Mouse (Mus musculus) R1 (cell line): ENCODE data around the gene Rfpl4b.

ENCODE experiments used
- DNase-seq: peaks from one replicate; pipeline ENCODE4 v3.0.0-alpha.2; 2018; ENCODE audit warnings: low read depth, low spot score

Gene Rfpl4b

DNA sequence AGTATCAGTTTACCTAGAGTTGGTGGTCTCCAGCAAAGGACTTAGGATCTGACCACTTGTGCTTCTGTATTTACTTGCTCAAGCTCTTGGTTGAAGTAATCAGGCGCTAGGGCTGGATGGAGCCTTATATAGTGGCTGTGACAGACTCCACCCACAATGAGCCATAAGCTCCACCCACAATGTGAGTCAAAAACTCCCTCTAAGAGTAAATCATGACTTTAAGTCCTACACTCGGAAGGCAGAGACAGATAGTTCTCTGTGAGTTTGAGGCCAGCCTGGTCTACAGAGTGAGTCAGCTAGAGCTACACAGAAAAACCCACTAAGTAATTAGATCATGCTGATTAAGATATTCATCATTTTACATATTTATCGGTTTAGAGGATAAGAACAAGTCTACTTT, at the start of gene Rfpl4b:
Gene Rfpl4b (minus strand): TSS at position 101 of the 400 bp plus-strand sequence.
- peak; percentile 36 for DNase-seq

DNA sequence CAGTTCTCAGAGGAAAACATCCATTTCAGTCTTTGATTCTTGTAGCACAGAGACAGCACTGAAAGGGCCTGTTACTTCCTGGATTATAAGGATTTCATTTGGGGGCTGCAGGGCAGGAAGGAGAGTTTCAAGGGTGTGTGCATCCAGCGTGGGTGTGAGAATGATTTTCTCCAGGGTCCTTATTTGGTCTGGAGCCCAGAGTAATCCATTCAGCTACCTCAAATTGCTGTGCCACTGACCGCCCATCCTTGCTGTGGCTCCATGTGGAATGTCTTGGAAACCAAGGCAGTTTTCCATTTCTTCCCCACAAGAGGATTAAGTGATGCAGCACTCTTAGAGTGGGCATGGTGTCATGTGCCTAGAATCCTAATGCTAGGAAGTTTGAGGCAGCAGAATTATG, 33.6 kb upstream of the Rfpl4b start:
- DNase-seq = no peak

DNA sequence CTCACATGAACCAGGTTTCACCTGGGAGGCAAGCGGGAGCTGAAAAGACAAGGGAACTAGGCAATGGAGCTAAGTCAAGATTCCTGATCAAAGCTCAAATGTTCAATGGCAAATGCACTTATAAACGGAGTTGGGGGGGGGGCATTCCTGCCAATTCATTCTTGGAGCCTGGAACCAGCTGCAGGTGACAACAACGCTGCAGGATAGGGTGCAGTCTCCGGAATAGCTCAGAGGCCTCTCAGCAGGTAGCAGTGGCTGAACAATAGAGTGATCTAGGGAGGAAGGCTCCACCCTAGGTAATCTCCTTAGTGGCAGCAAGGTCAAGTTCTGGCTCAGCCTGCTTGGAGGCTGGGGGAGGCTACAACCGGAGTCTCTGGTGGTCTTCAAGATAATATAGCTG, 28.4 kb upstream of the Rfpl4b start:
- peak; percentile 94 for DNase-seq

DNA sequence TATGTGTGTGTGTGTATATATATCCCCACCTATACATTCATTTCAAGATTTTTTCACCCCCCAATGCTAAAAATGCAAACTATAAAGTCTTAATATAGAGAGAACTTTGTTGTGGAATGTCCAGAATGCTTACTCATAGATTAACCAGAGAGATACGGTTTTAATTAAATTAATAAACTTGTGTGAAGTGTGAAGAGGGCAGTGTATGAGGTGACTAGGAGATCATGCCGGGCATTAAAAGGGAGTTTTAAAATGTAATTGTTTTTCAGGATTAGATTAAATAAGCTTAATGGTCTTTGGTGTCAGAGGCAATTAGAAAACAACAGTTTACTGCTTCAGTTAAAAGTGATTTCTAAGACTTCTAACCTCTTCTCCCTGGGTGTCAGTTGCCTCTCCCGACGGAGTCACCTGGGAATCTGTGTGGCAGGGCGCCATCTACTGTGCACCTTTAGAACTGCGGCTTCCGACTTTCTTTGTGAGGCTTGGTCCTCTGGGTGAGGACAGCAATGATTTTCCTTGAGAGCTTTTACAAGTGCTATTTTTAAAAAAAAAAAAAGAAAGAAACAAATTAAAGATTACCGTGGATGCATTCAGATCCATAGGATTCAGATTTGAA, 27.4 kb upstream of the Rfpl4b start:
- DNase-seq = peak; percentile 59

DNA sequence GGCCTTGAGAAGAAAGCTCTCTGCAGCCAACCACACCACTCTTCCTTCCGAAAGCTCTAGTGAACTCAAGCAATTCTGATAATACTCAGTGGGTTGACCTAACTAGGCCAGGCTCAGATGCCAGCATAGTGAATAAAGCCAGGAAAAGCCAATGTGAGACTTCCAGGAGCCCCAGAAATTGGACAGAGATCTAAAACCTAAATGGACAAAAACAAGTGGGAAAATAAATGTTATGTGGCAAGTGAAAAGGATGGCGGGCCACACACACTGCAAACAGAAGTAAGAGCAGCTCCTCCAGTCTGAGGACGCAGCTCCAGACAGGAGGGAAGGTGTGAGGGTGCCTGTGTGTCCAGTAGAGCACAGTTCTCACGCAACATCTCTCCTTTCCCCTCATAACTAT, 26.7 kb upstream of the Rfpl4b start:
- no peak for DNase-seq

DNA sequence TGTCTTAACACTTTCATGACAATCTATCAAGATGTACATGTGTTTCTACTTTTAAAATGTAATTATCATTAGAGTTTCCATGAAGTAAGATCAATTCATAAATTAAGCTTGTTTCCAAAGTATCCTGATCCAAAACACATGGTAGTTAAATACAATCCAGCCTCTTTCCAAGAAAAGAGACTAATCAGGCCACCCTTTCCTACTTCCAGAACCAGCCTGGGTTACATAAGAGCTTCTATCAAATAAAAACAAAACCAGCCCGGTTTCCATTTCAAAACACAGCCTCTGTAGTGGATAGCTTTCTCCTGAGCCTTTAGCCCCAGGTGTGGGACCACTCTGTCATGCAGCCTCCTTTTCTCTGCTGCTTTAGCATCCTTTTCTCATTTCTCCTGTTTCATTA, 2.2 kb upstream of the Rfpl4b start:
- no peak for DNase-seq

DNA sequence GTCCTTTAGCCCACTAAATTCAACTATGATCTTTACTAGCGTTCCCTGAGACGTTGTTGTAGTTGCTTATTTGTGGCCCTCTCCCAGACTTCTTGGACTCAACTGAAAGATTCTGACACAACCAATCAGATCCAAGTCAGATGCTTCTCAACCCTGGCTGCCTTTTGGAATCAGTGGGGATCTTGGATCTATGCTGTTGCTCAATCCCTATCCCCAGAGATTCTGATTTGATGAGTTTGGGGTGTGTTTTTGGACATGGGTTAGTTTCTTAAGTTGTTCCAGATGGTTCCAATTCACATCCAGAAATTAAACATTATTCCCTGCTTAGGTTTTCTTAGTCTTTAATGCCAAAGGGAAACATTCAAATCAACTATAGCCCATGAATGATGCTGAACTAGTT, 15.5 kb downstream of the Rfpl4b start:
- no peak for DNase-seq

DNA sequence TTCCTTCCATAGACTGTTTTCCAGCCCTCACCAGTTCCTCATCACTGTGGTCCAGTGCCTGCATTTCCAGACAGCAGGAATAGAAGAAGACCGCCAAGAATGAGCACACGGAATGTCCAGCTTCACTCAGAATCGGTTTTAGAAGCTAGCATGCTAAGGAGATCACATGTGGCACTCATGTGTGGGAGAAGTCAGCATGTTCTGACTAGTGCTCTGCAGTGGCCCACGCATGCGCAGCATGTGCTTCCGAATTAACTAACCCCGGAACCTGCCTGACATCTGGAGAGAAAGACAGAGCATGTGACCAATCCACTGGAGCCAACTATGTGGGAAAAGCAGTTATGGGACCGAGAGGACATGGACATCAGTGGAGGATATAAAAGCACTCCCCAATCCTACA, 17.5 kb downstream of the Rfpl4b start:
- no peak for DNase-seq

DNA sequence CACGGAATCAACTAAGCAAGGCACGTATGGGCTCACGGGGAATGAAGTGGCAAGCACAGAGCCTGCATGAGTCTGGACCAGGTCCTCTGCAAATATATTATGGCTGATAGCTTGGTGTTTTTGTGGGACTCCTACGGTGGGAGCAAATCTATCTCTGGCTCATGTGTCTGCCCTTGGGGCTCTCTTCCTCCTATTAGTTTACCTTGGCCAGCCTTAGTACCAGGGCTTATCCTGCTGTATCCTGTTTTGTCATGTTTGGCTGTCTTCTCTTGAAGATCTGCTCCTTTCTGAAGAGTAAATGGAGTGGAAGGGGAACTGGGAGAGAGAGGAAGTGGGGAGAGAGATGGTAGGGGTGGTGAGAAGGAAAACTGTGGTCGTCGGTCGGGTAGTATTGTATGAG, 18.3 kb downstream of the Rfpl4b start:
- DNase-seq = no peak

DNA sequence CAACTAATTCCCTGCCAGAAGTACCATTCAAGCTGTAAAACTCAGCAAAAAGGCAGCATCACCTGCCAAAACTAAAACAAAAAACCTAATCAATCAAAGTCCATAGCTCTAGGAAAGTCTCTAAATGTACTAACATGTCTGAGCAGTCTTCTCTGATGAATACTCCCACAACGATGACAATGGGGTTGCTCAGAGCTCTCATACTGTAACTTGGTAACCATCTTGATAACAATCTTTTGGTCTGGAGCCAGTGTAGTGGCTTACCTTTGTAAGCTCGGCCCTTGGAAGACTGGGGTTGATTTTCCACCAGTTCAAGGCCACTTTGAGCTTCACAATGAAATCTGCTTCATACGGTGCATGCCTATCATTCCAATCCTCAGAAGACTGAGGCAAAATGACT, 33.0 kb downstream of the Rfpl4b start:
- peak; percentile 26 for DNase-seq
